Mouse (Mus musculus) small intestine, adult 2 months (tissue): ENCODE results near the gene Cdkn2d. TPM values are rescaled to one million over a fixed set of nuclear protein-coding genes. Genes with fewer than 3 reads are reported as not detected.

Experiments
- H3K27ac ChIP-seq: fragments of 200-500 bp; 2 replicates; pipeline ENCODE4 v1.5.1; 2012; ENCODE audit warnings: low read depth, low read length, control low read depth, inconsistent platforms; ENCODE audit not compliant: insufficient read depth
- H3K27me3 ChIP-seq: fragments of 200-500 bp; 2 replicates; pipeline ENCODE4 v1.6.1; 2012; ENCODE audit warnings: mild to moderate bottlenecking, moderate library complexity, low read length, inconsistent platforms; ENCODE audit not compliant: control insufficient read depth, insufficient read depth
- H3K36me3 ChIP-seq: fragments of 200-500 bp; 2 replicates; pipeline ENCODE4 v1.6.1; 2012; ENCODE audit warnings: mild to moderate bottlenecking, low read length, control low read depth, inconsistent platforms; ENCODE audit not compliant: control insufficient read depth, insufficient read depth
- H3K4me1 ChIP-seq: fragments of 200-500 bp; 2 replicates; pipeline ENCODE4 v1.6.1; 2012; ENCODE audit warnings: low read length, inconsistent platforms, mixed read lengths; ENCODE audit not compliant: control insufficient read depth, insufficient read depth, insufficient read length
- H3K4me3 ChIP-seq: fragments of 200-500 bp; 2 replicates; pipeline ENCODE4 v1.5.1; 2012; ENCODE audit warnings: low read depth, mild to moderate bottlenecking, control low read depth, inconsistent platforms, low read length, moderate library complexity
- CTCF ChIP-seq: fragments of 200-500 bp; IDR thresholded peaks from 2 replicates; pipeline ENCODE4 v1.5.1; 2012; ENCODE audit warnings: low read depth, mild to moderate bottlenecking, control low read depth, inconsistent platforms, low read length, moderate library complexity, mixed read lengths; ENCODE audit not compliant: insufficient replicate concordance, insufficient read length; ENCODE audit errors: extremely low read depth
- POLR2A ChIP-seq: fragments of 200-500 bp; IDR thresholded peaks from 2 replicates; pipeline ENCODE4 v1.6.1; 2012; ENCODE audit warnings: low read depth, mild to moderate bottlenecking, control low read depth, inconsistent platforms, low read length, moderate library complexity
- WGBS: fragments of 180-500 bp; shearing (Covaris S2); methylation state at CpG from one replicate; pipeline ENCODE4 v1.1.7; 2018; 5-methylcytosine and 5-hydroxymethylcytosine counted together
- polyA plus RNA-seq: library from polyadenylated mRNA; depleted of rRNA; stranded (reverse); fragments of >200 nt; gene quantifications from 2 replicates; pipeline ENCODE4 v1.2.3, GENCODE M21; 2012

Cdkn2d gene
- polyA plus RNA-seq, 1 experiment, result 27.1 TPM

DNA sequence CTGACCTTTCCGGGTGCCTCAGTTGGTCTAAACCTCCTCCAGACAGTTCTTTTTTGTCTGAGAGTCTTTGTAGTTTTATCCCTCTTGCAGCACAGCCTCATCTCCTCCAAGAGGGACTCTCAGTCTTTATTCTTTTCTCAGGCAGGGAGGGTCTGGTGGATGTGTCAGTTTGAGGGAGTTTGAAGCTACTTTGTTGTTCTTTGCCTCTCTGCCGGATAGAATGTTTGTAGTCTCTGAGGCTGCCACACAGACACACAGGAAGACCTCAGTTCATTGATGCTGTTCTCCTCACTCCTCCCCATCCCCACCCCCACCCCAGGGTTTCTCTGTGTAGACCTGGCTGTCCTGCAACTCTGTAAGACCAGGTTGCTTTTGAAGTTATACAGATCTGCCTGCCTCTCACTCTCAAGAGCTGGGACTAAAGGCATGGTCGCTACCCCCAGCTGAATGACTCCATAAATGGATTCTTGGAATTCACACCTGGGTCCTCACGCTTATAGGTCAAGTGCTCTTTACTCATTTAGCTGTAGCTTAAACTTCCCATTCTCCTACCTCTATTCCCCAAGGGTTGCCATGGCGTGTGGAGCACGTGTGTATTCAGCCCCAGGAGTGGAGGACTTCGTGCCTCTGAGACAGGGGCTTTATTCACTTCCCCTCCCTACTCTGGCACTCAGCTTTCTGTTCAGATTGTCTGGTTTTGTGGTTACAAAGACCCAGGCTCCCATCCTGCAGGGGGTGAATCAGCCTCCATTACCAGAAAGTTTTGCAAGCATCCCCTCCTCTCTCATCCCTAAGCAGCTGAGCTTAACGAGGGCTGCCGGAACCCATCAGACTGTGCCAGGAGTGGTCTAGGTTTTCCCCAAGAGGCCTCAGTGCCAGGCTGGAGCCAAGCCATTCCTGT, 41.2 kb upstream of the Cdkn2d start:
- WGBS, result 65% methylated on average over 9 of the region's 9 CpGs
- TF ChIP-seq POLR2A (no peak), CTCF (no peak)
- Histone ChIP-seq H3K36me3 (no peaks in the 10 kb centered on the region), H3K4me1 (peaks cover under 1% of the 10 kb centered on the region; the same call in 1 of the 2 replicates), H3K27ac (no peak overlapping the region), H3K4me3 (no peak overlapping the region), H3K27me3 (no peaks in the 10 kb centered on the region)

DNA sequence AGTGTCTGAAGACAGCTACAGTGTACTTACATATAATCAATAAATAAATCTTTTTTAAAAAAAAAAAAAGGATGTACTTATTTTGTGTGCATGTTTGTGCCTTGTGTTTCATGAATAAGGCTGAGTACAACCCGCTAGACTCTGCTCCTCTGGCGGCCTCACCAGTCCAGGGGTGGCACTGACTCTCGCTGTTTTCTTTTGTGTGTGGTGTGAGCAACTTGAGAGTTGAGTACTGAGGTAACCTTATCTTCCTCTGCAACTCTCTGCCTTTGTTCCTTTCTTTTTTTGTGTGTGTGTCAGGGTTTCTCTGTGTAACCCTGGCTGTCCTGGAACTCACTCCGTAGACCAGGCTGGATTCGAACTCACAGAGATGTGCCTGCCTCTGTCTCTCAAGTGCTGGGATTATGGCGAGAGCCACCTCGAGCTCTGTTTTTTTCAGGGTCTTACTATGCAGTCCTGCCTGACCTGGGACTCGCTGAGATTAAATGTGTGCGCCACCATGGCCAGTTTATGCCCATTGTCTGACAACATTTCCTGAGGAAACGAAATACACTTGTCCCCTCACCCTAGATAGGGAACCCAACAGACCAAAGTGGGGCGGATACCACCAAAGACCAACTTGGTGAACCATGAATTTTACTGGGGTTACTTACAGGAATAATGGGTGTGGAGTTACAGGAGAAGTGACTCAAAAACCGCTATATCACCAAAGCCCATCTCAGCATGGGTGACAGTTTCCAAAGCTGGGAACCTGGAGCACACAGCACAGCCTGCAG, 40.3 kb upstream of the Cdkn2d start:
- WGBS, result 84% methylated on average over 12 of the region's 12 CpGs
- Histone ChIP-seq H3K4me3 (no peak overlapping the region), H3K4me1 (no peaks in the 10 kb centered on the region; the same call in 1 of the 2 replicates), H3K27me3 (no peaks in the 10 kb centered on the region), H3K27ac (no peak overlapping the region), H3K36me3 (no peaks in the 10 kb centered on the region)
- TF ChIP-seq POLR2A, result no peak
- TF ChIP-seq CTCF, result no peak

- no peaks in the 10 kb centered on the region; the same call in 1 of the 2 replicates for H3K4me1 ChIP-seq
Observed at GRCm38 (mm10) chr9:21329699-21330289, 38.6 kb upstream of the Cdkn2d start.

GRCm38 (mm10) chr9:21329041-21329440, 37.8 kb upstream of the Cdkn2d start:
- TF ChIP-seq POLR2A (no peak), CTCF (no peak)
- Histone ChIP-seq H3K4me1 (no peaks in the 10 kb centered on the region; the same call in 1 of the 2 replicates), H3K27ac (no peak overlapping the region), H3K27me3 (no peaks in the 10 kb centered on the region), H3K4me3 (no peak overlapping the region), H3K36me3 (no peaks in the 10 kb centered on the region)
- 32% methylated on average over 4 of the region's 5 CpGs for WGBS

More at GRCm38 (mm10) chr9:21329699-21330289, 38.6 kb upstream of the Cdkn2d start:
- no peak overlapping the region; the same call in 1 of the 2 replicates for H3K27ac ChIP-seq
- no peak overlapping the region for H3K4me3 ChIP-seq
- H3K36me3 ChIP-seq, result no peaks in the 10 kb centered on the region
- 88% methylated on average over 10 of the region's 10 CpGs for WGBS
- H3K27me3 ChIP-seq, result no peaks in the 10 kb centered on the region
- no peak for TF ChIP-seq CTCF

GRCm38 (mm10) chr9:21328041-21328440, 36.8 kb upstream of the Cdkn2d start:
- Histone ChIP-seq H3K4me3 (no peak overlapping the region), H3K27ac (no peak overlapping the region), H3K4me1 (no peaks in the 10 kb centered on the region; the same call in 1 of the 2 replicates), H3K27me3 (no peaks in the 10 kb centered on the region), H3K36me3 (no peaks in the 10 kb centered on the region)
- WGBS, result 67% methylated on average over 3 of the region's 3 CpGs
- no peak for TF ChIP-seq POLR2A

- WGBS, result 52% methylated on average over 3 of the region's 3 CpGs
- Histone ChIP-seq H3K27ac (peak overlapping the region; percentile 45; the same call in 1 of the 2 replicates), H3K27me3 (no peaks in the 10 kb centered on the region), H3K36me3 (no peaks in the 10 kb centered on the region), H3K4me1 (no peaks in the 10 kb centered on the region; the same call in 1 of the 2 replicates), H3K4me3 (no peak overlapping the region)
- no peak for TF ChIP-seq CTCF
- no peak for TF ChIP-seq POLR2A
Observed at GRCm38 (mm10) chr9:21327569-21327968, 36.4 kb upstream of the Cdkn2d start.
